8 mouse cellular contexts compared by ENCODE assay signal in the genomic region with DNA sequence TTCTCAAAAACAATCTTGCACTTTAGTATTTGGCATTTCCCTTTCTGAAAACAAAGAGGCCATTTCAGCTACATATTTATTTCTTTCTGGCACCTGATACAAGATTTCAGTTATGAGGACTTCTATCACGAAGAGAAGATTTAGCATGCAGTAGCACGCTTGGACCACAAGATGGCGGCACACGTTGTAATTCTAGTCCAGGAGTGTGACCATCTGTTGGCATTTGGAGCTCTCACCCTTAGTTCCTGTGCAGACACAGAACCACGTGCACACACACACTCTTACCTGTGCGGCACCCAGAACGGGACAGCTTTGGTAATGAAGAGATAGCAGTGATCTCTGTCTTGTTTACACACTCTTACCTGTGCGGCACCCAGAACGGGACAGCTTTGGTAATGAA. TPM values are rescaled to one million over a fixed set of nuclear protein-coding genes. Genes with fewer than 3 reads are reported as not detected.
A peak's percentile ranks its signal among the peaks of the same experiment; 100 is the strongest.
DNase-seq lines count a peak whose midpoint lies in the region; ATAC-seq and TF ChIP-seq lines count a peak whose summit lies in the region.

No protein-coding gene starts in this region.

- peak; percentile 81 for TF ChIP-seq CTCF in gastrocnemius, adult 2 months (IDR thresholded peaks at IDR 0.05)
- TF ChIP-seq CTCF in cortical plate, adult 2 months (IDR thresholded peaks at IDR 0.05; ENCODE audit: extremely low read depth, insufficient read depth, low read length), result peak; percentile 89
- TF ChIP-seq CTCF in lung, embryonic 14.5 days (IDR thresholded peaks at IDR 0.05; ENCODE audit: low read depth), result peak; percentile 84

- H3K9me3 ChIP-seq in lung, embryonic 14.5 days (ENCODE audit: low read depth, low read length), result no peaks in the 10 kb centered on the region

- no peaks in the 10 kb centered on the region for H3K27me3 ChIP-seq in lung, embryonic 14.5 days (ENCODE audit: insufficient read depth, low read length)
- no peaks in the 10 kb centered on the region for H3K27me3 ChIP-seq in splenic B cell, adult 2 months (ENCODE audit: control insufficient read depth, insufficient read depth, low read length, poor library complexity, severe bottlenecking)

- WGBS in lung, embryonic 14.5 days, result 41% methylated on average over 9 of the region's 9 CpGs

- H3K9ac ChIP-seq in lung, embryonic 14.5 days, result no peak overlapping the region

- H3K27ac ChIP-seq in gastrocnemius, adult 2 months, result no peak overlapping the region
- H3K27ac ChIP-seq in cortical plate, adult 2 months (ENCODE audit: insufficient read depth, low read length), result no peak overlapping the region
- no peak overlapping the region for H3K27ac ChIP-seq in lung, embryonic 14.5 days (ENCODE audit: low read depth)

- intact Hi-C loops in gastrocnemius, adult 2 months (cut with DNase I), result no loop called here

- no peak for TF ChIP-seq POLR2A in cortical plate, adult 2 months (IDR thresholded peaks at IDR 0.05; ENCODE audit: extremely low read depth, insufficient read depth, low read length)

- H3K4me1 ChIP-seq in cortical plate, adult 2 months (ENCODE audit: control insufficient read depth, insufficient read depth, low read length), result no peaks in the 10 kb centered on the region
- no peaks in the 10 kb centered on the region for H3K4me1 ChIP-seq in lung, embryonic 14.5 days (ENCODE audit: insufficient read depth)

- no peak overlapping the region for H3K4me2 ChIP-seq in lung, embryonic 14.5 days

- peak; percentile 55 for DNase-seq in gastrocnemius, adult 2 months
- no peak for DNase-seq in gastrocnemius, postnatal 25 days
- peak; percentile 48 for DNase-seq in urinary bladder, postnatal 25 days (ENCODE audit: low spot score)
- no peak for DNase-seq in urinary bladder, adult 2 months (ENCODE audit: low spot score)
- DNase-seq in kidney, postnatal 14 days, result peak; percentile 68
- DNase-seq in lung, embryonic 14.5 days, result peak; percentile 83
- DNase-seq in splenic B cell, adult 2 months (ENCODE audit: low read depth, low spot score), result peak; percentile 63

- no peak overlapping the region for H3K4me3 ChIP-seq in gastrocnemius, adult 2 months
- no peak overlapping the region for H3K4me3 ChIP-seq in cortical plate, adult 2 months (ENCODE audit: insufficient read depth, low read length)
- H3K4me3 ChIP-seq in lung, embryonic 14.5 days (ENCODE audit: low read depth, low read length), result no peak overlapping the region

- no peaks in the 10 kb centered on the region for H3K36me3 ChIP-seq in lung, embryonic 14.5 days (ENCODE audit: insufficient read depth)
- H3K36me3 ChIP-seq in splenic B cell, adult 2 months (ENCODE audit: control insufficient read depth, insufficient read depth, low read length, poor library complexity, severe bottlenecking), result no peaks in the 10 kb centered on the region

- no peak for ATAC-seq in lung, embryonic 14.5 days (ENCODE audit: insufficient read depth)

RNA-seq across cellular contexts. Expression of gene Map3k21, which starts 25.4 kb away (rescaled TPM):
- total RNA-seq in gastrocnemius, adult 2 months (2021), result under 1 TPM in 1 of 2 experiments, not detected in 1; 0.05 TPM
- under 1 TPM; 0.05 to 0.08 TPM for total RNA-seq in gastrocnemius, postnatal 25 days (2021)
- polyA plus RNA-seq in urinary bladder, adult 2 months (2012; rRNA removed), result 0.40 and 0.44 TPM in 2 replicates
- polyA plus RNA-seq in cortical plate, adult 2 months (2012; rRNA removed), result 2.4 and 2.5 TPM in 2 replicates
- 4.1 and 5.3 TPM in 2 replicates for polyA plus RNA-seq in lung, embryonic 14.5 days (2014; fragmentation: Nextera tagmentation; extraction: Ambion mirVana)

RNA-seq across cellular contexts. Expression of gene Pcnx2, which starts 37.5 kb away (rescaled TPM):
- total RNA-seq in gastrocnemius, adult 2 months (2021), result under 1 TPM; 0.20 to 0.39 TPM
- total RNA-seq in gastrocnemius, postnatal 25 days (2021), result under 1 TPM; 0.29 to 0.41 TPM
- 1.9 and 2.2 TPM in 2 replicates for polyA plus RNA-seq in urinary bladder, adult 2 months (2012; rRNA removed)
- polyA plus RNA-seq in cortical plate, adult 2 months (2012; rRNA removed), result 54.4 and 57.8 TPM in 2 replicates
- 0.15 TPM in 1 of 2 replicates, not detected in the other for polyA plus RNA-seq in lung, embryonic 14.5 days (2014; fragmentation: Nextera tagmentation; extraction: Ambion mirVana)

RNA-seq across cellular contexts. Expression of gene Kcnk1, which starts 59.3 kb away (rescaled TPM):
- total RNA-seq in gastrocnemius, adult 2 months (2021), result under 1 TPM; 0.17 to 0.84 TPM
- total RNA-seq in gastrocnemius, postnatal 25 days (2021), result 1 to 10 TPM in 1 of 2 experiments, under 1 TPM in 1; 0.13 to 1.0 TPM
- 55.4 and 59.8 TPM in 2 replicates for polyA plus RNA-seq in urinary bladder, adult 2 months (2012; rRNA removed)
- polyA plus RNA-seq in cortical plate, adult 2 months (2012; rRNA removed), result 124 and 127 TPM in 2 replicates
- polyA plus RNA-seq in lung, embryonic 14.5 days (2014; fragmentation: Nextera tagmentation; extraction: Ambion mirVana), result 48.3 and 49.0 TPM in 2 replicates

Comparison
In these comparisons a context has a peak if more than half of its experiments do, and no peak if none do; other contexts are left out.
1. DNase-seq: peak in gastrocnemius, adult 2 months (single experiment), urinary bladder, postnatal 25 days (single experiment), kidney, postnatal 14 days (single experiment), lung, embryonic 14.5 days (single experiment) and splenic B cell, adult 2 months (single experiment); none in gastrocnemius, postnatal 25 days (single experiment) and urinary bladder, adult 2 months (single experiment).
2. RNA of gene Pcnx2, which starts 37.5 kb away (polyA plus RNA-seq): 54.4 to 57.8 TPM in cortical plate, adult 2 months; 1.9 to 2.2 TPM in urinary bladder, adult 2 months and 0.15 TPM in lung, embryonic 14.5 days; every median in the first group is over 10 times any median in the second.
3. Peak in every context shown above with its lines, with median percentiles within 50 percentile points of each other: CTCF ChIP-seq.